Mouse (Mus musculus) gonadal fat pad, adult 2 months (tissue): Measurements from ENCODE around the gene Slc35f2. TPM values are rescaled to one million over a fixed set of nuclear protein-coding genes. Genes with fewer than 3 reads are reported as not detected.

Experiments used
- DNase-seq: peaks from one replicate; pipeline ENCODE4 v3.0.0-alpha.2; 2012; ENCODE audit warnings: low read depth
- polyA plus RNA-seq: library from polyadenylated mRNA; depleted of rRNA; stranded (reverse); fragments of >200 nt; gene quantifications from 2 replicates; pipeline ENCODE4 v1.2.3, GENCODE M21; 2012; rRNA removed

Slc35f2 gene
- 102 and 116 TPM in 2 replicates for polyA plus RNA-seq

GRCm38 (mm10) chr9:53771344-53772021 is at the start of gene Slc35f2:
Gene Slc35f2, plus strand, starts transcription at chr9:53771538.
- DNase-seq = no peak

- DNase-seq = no peak
Observed at GRCm38 (mm10) chr9:53740829-53741404, 30.4 kb upstream of the Slc35f2 start.

- no peak for DNase-seq
Observed at GRCm38 (mm10) chr9:53750411-53750810, 20.9 kb upstream of the Slc35f2 start.

GRCm38 (mm10) chr9:53750899-53751298 is 20.4 kb upstream of the Slc35f2 start:
- no peak for DNase-seq

GRCm38 (mm10) chr9:53754801-53755200 is 16.5 kb upstream of the Slc35f2 start:
- no peak for DNase-seq

GRCm38 (mm10) chr9:53758142-53758541 is 13.2 kb upstream of the Slc35f2 start:
- DNase-seq = no peak

- no peak for DNase-seq
Observed at GRCm38 (mm10) chr9:53764697-53765096, 6.6 kb upstream of the Slc35f2 start.

GRCm38 (mm10) chr9:53768486-53768885 is 2.9 kb upstream of the Slc35f2 start:
- no peak for DNase-seq

- no peak for DNase-seq
Observed at GRCm38 (mm10) chr9:53770771-53771343, 481 bp upstream of the Slc35f2 start.

- DNase-seq = no peak
Observed at GRCm38 (mm10) chr9:53772121-53772561, 803 bp downstream of the Slc35f2 start.

- no peak for DNase-seq
Observed at GRCm38 (mm10) chr9:53775511-53775910, 4.2 kb downstream of the Slc35f2 start.

- no peak for DNase-seq
Observed at GRCm38 (mm10) chr9:53786561-53787407, 15.4 kb downstream of the Slc35f2 start.

GRCm38 (mm10) chr9:53793830-53794330 is 22.5 kb downstream of the Slc35f2 start:
- DNase-seq = no peak

GRCm38 (mm10) chr9:53794490-53794889 is 23.2 kb downstream of the Slc35f2 start:
- DNase-seq = no peak

GRCm38 (mm10) chr9:53795351-53795750 is 24.0 kb downstream of the Slc35f2 start:
- DNase-seq = no peak

- no peak for DNase-seq
Observed at GRCm38 (mm10) chr9:53796386-53796785, 25.0 kb downstream of the Slc35f2 start.

GRCm38 (mm10) chr9:53797141-53797540 is 25.8 kb downstream of the Slc35f2 start:
- DNase-seq = no peak

GRCm38 (mm10) chr9:53802921-53803320 is 31.6 kb downstream of the Slc35f2 start:
- no peak for DNase-seq

GRCm38 (mm10) chr9:53806496-53807086 is 35.3 kb downstream of the Slc35f2 start:
- DNase-seq = no peak

- DNase-seq = no peak
Observed at GRCm38 (mm10) chr9:53813418-53813817, 42.1 kb downstream of the Slc35f2 start.

- no peak for DNase-seq
Observed at GRCm38 (mm10) chr9:53818760-53819159, 47.4 kb downstream of the Slc35f2 start.

GRCm38 (mm10) chr9:53825318-53825717 is 54.0 kb downstream of the Slc35f2 start:
- DNase-seq = no peak
